Mouse (Mus musculus): ENCODE measurements around the gene Sdk1. TPM values are rescaled to one million over a fixed set of nuclear protein-coding genes. Genes with fewer than 3 reads are reported as not detected.

Gene Sdk1
- polyA plus RNA-seq (2017; shearing (Covaris generic)) = under 1 TPM; 0.25 to 0.82 TPM

GRCm38 (mm10) chr5:141240841-141241543, at the start of gene Sdk1:
Sdk1 (plus strand) TSS chr5:141241490.

Other genes starting within 250 kb of the Sdk1 start
- 10 to 100 TPM; 58.8 to 78.6 TPM for gene Card11, start 240.9 kb upstream of the Sdk1 start, polyA plus RNA-seq (2017; shearing (Covaris generic))